Mouse (Mus musculus) WW6 (cell line): ENCODE data around the gene Taar7b.

Experiments
- DNase-seq: peaks from one replicate; pipeline ENCODE4 v3.0.0-alpha.2; 2013; ENCODE audit warnings: low read depth, low spot score

Taar7b gene

GRCm38 (mm10) chr10:23999639-24000038 is at the start of gene Taar7b:
Gene Taar7b (plus strand): TSS chr10:23999939.
- no peak for DNase-seq

- no peak for DNase-seq
These were observed 48.0 kb upstream of the Taar7b start for GRCm38 (mm10) chr10:23951714-23952113.

GRCm38 (mm10) chr10:23959071-23959470 is 40.7 kb upstream of the Taar7b start:
- no peak for DNase-seq

- DNase-seq: no peak
These were observed 39.3 kb upstream of the Taar7b start, which contains the start of gene Taar4 for GRCm38 (mm10) chr10:23960444-23960915. Gene Taar4 (plus strand): TSS chr10:23960494.

- no peak for DNase-seq
These were observed 36.3 kb upstream of the Taar7b start for GRCm38 (mm10) chr10:23963444-23963843.

- DNase-seq: no peak
These were observed 34.7 kb upstream of the Taar7b start for GRCm38 (mm10) chr10:23964921-23965610.

- DNase-seq: no peak
These were observed 29.0 kb upstream of the Taar7b start, which contains the start of gene Taar5 for GRCm38 (mm10) chr10:23970656-23971165. Gene Taar5 (plus strand): TSS chr10:23970706.

- no peak for DNase-seq
These were observed 28.5 kb upstream of the Taar7b start for GRCm38 (mm10) chr10:23971256-23971655.

- DNase-seq: peak; percentile 7
These were observed 21.8 kb upstream of the Taar7b start for GRCm38 (mm10) chr10:23977958-23978357.

GRCm38 (mm10) chr10:23978901-23979705 is 20.6 kb upstream of the Taar7b start:
- DNase-seq: peak; percentile 59

- DNase-seq: no peak
These were observed 14.2 kb upstream of the Taar7b start, which contains the start of gene Taar6 for GRCm38 (mm10) chr10:23985546-23985945. Gene Taar6 (minus strand): TSS chr10:23985646.

GRCm38 (mm10) chr10:23986419-23986818 is 13.3 kb upstream of the Taar7b start:
- no peak for DNase-seq

- DNase-seq: no peak
These were observed 6.4 kb upstream of the Taar7b start, which contains the start of gene Taar7a for GRCm38 (mm10) chr10:23993381-23993780. Gene Taar7a (minus strand): TSS chr10:23993481.

GRCm38 (mm10) chr10:24006442-24006841 is 6.7 kb downstream of the Taar7b start:
- DNase-seq: no peak

GRCm38 (mm10) chr10:24007034-24007433 is 7.3 kb downstream of the Taar7b start:
- no peak for DNase-seq

- DNase-seq: no peak
These were observed 8.4 kb downstream of the Taar7b start for GRCm38 (mm10) chr10:24008143-24008542.

GRCm38 (mm10) chr10:24026922-24027321 is 27.2 kb downstream of the Taar7b start, which contains the start of gene Taar7d:
Gene Taar7d (plus strand): TSS chr10:24027222.
- no peak for DNase-seq

GRCm38 (mm10) chr10:24031347-24031746 is 31.6 kb downstream of the Taar7b start:
- no peak for DNase-seq

GRCm38 (mm10) chr10:24037314-24037713 is 37.6 kb downstream of the Taar7b start, which contains the start of gene Taar7e:
Gene Taar7e (plus strand): TSS chr10:24037614.
- no peak for DNase-seq

GRCm38 (mm10) chr10:24040120-24040869 is 40.6 kb downstream of the Taar7b start:
- no peak for DNase-seq

GRCm38 (mm10) chr10:24049210-24049609 is 49.5 kb downstream of the Taar7b start, which contains the start of gene Taar7f:
Gene Taar7f (plus strand): TSS chr10:24049510.
- DNase-seq: no peak
